Mouse (Mus musculus) neural tube, embryonic 11.5 days (tissue): Measurements from ENCODE around the gene Zic2. TPM values are rescaled to one million over a fixed set of nuclear protein-coding genes. Genes with fewer than 3 reads are reported as not detected.

Experiments
- polyA plus RNA-seq: library from polyadenylated mRNA; unstranded; fragments of >200 nt; fragmentation: Nextera tagmentation; extraction: Ambion mirVana; gene quantifications from 2 replicates; pipeline ENCODE4 v1.2.1, GENCODE M21; 2014

The Zic2 gene
- polyA plus RNA-seq, 1 experiment from 2014 or later: 6.3 TPM

Other genes with a start within 250 kb of the Zic2 start
- 0.23 and 0.35 TPM in 2 replicates for gene Gm5089, start 24.3 kb upstream of the Zic2 start, polyA plus RNA-seq
- 10.3 and 10.8 TPM in 2 replicates for gene Zic5, start 9.8 kb upstream of the Zic2 start, polyA plus RNA-seq
- gene Gm10837, start 15.2 kb downstream of the Zic2 start, polyA plus RNA-seq: 0.51 and 0.54 TPM in 2 replicates
- 33.1 and 33.4 TPM in 2 replicates for gene Pcca, start 58.9 kb downstream of the Zic2 start, polyA plus RNA-seq